Mouse (Mus musculus) hindbrain, embryonic 12.5 days (tissue): Measurements from ENCODE around the gene Sh3bgrl. TPM values are rescaled to one million over a fixed set of nuclear protein-coding genes. Genes with fewer than 3 reads are reported as not detected.

ENCODE experiments used
- ATAC-seq: fragments of 200-750 bp; cut with Nextera tagmentation; 2 replicates; pipeline ENCODE4 v1.8.0; 2017; ENCODE audit warnings: moderate TSS enrichment; ENCODE audit not compliant: low FRiP score
- H3K27ac ChIP-seq: fragments of 300-500 bp; sonication (generic); 2 replicates; pipeline ENCODE4 v1.5.1; 2016; ENCODE audit warnings: mild to moderate bottlenecking
- H3K27me3 ChIP-seq: fragments of 300-500 bp; sonication (generic); 2 replicates; pipeline ENCODE4 v1.6.1; 2016; ENCODE audit warnings: mild to moderate bottlenecking
- H3K36me3 ChIP-seq: fragments of 300-500 bp; sonication (generic); 2 replicates; pipeline ENCODE4 v1.6.1; 2016; ENCODE audit warnings: mild to moderate bottlenecking
- H3K4me1 ChIP-seq: fragments of 300-500 bp; sonication (generic); 2 replicates; pipeline ENCODE4 v1.6.1; 2016
- H3K4me2 ChIP-seq: fragments of 300-500 bp; sonication (generic); replicated peaks from 2 replicates; pipeline ENCODE4 v1.6.1; 2016; ENCODE audit warnings: mild to moderate bottlenecking
- H3K4me3 ChIP-seq: fragments of 300-500 bp; sonication (generic); 2 replicates; pipeline ENCODE4 v1.5.1; 2016; ENCODE audit warnings: mild to moderate bottlenecking
- H3K9ac ChIP-seq: fragments of 300-500 bp; sonication (generic); 2 replicates; pipeline ENCODE4 v1.6.1; 2016; ENCODE audit warnings: mild to moderate bottlenecking, moderate library complexity
- H3K9me3 ChIP-seq: fragments of 300-500 bp; sonication (generic); replicated peaks from 2 replicates; pipeline ENCODE4 v1.6.1; 2016; ENCODE audit warnings: mild to moderate bottlenecking
- WGBS: fragments of 180-500 bp; shearing (Covaris S2); methylation state at CpG from one replicate; pipeline ENCODE4 v1.1.7; 2016; 5-methylcytosine and 5-hydroxymethylcytosine counted together
- polyA plus RNA-seq: library from polyadenylated mRNA; unstranded; fragments of >200 nt; fragmentation: Nextera tagmentation; extraction: Ambion mirVana; gene quantifications from 2 replicates; pipeline ENCODE4 v1.2.1, GENCODE M21; 2016

Gene Sh3bgrl
- polyA plus RNA-seq, 1 experiment from 2014 or later, result 194 TPM

- Histone ChIP-seq H3K4me3 (no peak overlapping the region), H3K4me2 (no peak overlapping the region), H3K9me3 (no peaks in the 10 kb centered on the region), H3K4me1 (no peaks in the 10 kb centered on the region), H3K36me3 (no peaks in the 10 kb centered on the region), H3K9ac (no peak overlapping the region), H3K27me3 (no peaks in the 10 kb centered on the region), H3K27ac (no peak overlapping the region)
- WGBS, result 73% methylated on average over 4 of the region's 4 CpGs
- no peak for ATAC-seq
Measured at GRCm38 (mm10) chrX:109190969-109191368, 95.8 kb downstream of the Sh3bgrl start.

GRCm38 (mm10) chrX:109191436-109191835 is 96.3 kb downstream of the Sh3bgrl start:
- no peak overlapping the region for H3K4me2 ChIP-seq
- WGBS, result 65% methylated on average over 4 of the region's 4 CpGs
- no peak overlapping the region for H3K27ac ChIP-seq
- H3K27me3 ChIP-seq, result no peaks in the 10 kb centered on the region
- no peaks in the 10 kb centered on the region for H3K4me1 ChIP-seq
- ATAC-seq, result no peak
- no peak overlapping the region for H3K9ac ChIP-seq
- H3K9me3 ChIP-seq, result no peaks in the 10 kb centered on the region
- H3K36me3 ChIP-seq, result no peaks in the 10 kb centered on the region
- H3K4me3 ChIP-seq, result no peak overlapping the region

GRCm38 (mm10) chrX:109196468-109196867 is 101.3 kb downstream of the Sh3bgrl start, which contains the start of gene Gm6377:
Gene Gm6377 (plus strand): TSS chrX:109196756.
- Histone ChIP-seq H3K9me3 (no peaks in the 10 kb centered on the region), H3K27me3 (no peaks in the 10 kb centered on the region), H3K9ac (no peak within 1 kb of the TSS), H3K4me2 (no peak within 1 kb of the TSS), H3K27ac (no peak within 1 kb of the TSS), H3K4me1 (no peaks in the 10 kb centered on the region), H3K4me3 (no peak within 1 kb of the TSS), H3K36me3 (no peaks in the 10 kb centered on the region)
- WGBS, result 74% methylated on average over 4 of the region's 4 CpGs
- ATAC-seq, result no peak

GRCm38 (mm10) chrX:109207843-109208242 is 112.7 kb downstream of the Sh3bgrl start:
- H3K4me2 ChIP-seq, result no peak overlapping the region
- H3K27ac ChIP-seq, result no peak overlapping the region
- no peak overlapping the region for H3K9ac ChIP-seq
- no peaks in the 10 kb centered on the region for H3K36me3 ChIP-seq
- no peak overlapping the region for H3K4me3 ChIP-seq
- no peaks in the 10 kb centered on the region for H3K9me3 ChIP-seq
- H3K27me3 ChIP-seq, result no peaks in the 10 kb centered on the region
- no peak for ATAC-seq
- no peaks in the 10 kb centered on the region for H3K4me1 ChIP-seq

GRCm38 (mm10) chrX:109228720-109229119 is 133.6 kb downstream of the Sh3bgrl start:
- Histone ChIP-seq H3K9me3 (no peaks in the 10 kb centered on the region), H3K27ac (no peak overlapping the region), H3K27me3 (no peaks in the 10 kb centered on the region), H3K36me3 (no peaks in the 10 kb centered on the region), H3K4me3 (no peak overlapping the region), H3K4me1 (no peaks in the 10 kb centered on the region), H3K4me2 (no peak overlapping the region), H3K9ac (no peak overlapping the region)
- ATAC-seq, result no peak
- WGBS, result 100% methylated on average over 1 of the region's 1 CpGs

GRCm38 (mm10) chrX:109235383-109236036 is 140.3 kb downstream of the Sh3bgrl start:
- H3K4me1 ChIP-seq, result no peaks in the 10 kb centered on the region
- 94% methylated on average over 3 of the region's 3 CpGs for WGBS
- no peak overlapping the region for H3K9ac ChIP-seq
- no peaks in the 10 kb centered on the region for H3K27me3 ChIP-seq
- no peaks in the 10 kb centered on the region for H3K9me3 ChIP-seq
- no peak overlapping the region for H3K4me2 ChIP-seq
- no peaks in the 10 kb centered on the region for H3K36me3 ChIP-seq
- ATAC-seq, result no peak
- no peak overlapping the region for H3K27ac ChIP-seq
- H3K4me3 ChIP-seq, result no peak overlapping the region

- ATAC-seq, result no peak
- no peaks in the 10 kb centered on the region for H3K4me1 ChIP-seq
- H3K4me2 ChIP-seq, result no peak overlapping the region
- H3K9ac ChIP-seq, result no peak overlapping the region
- no peaks in the 10 kb centered on the region for H3K9me3 ChIP-seq
- no peaks in the 10 kb centered on the region for H3K36me3 ChIP-seq
- H3K27me3 ChIP-seq, result no peaks in the 10 kb centered on the region
- no peak overlapping the region for H3K27ac ChIP-seq
- no peak overlapping the region for H3K4me3 ChIP-seq
Measured at GRCm38 (mm10) chrX:109238163-109238562, 143.0 kb downstream of the Sh3bgrl start.

Other genes with a start within 250 kb of the Sh3bgrl start
- gene Hmgn5, start 82.0 kb upstream of the Sh3bgrl start, polyA plus RNA-seq, result 21.3 and 21.9 TPM in 2 replicates
- gene Gm6377, start 101.4 kb downstream of the Sh3bgrl start, polyA plus RNA-seq, result 0.40 TPM in 1 of 2 replicates, not detected in the other